Mouse (Mus musculus): ENCODE measurements at regions not wholly inside any gene's neighbourhood (a gene's known extent, or its start where the extent isn't known, plus 50 kb on each side); places are given as distances from the start of the nearest gene placed in this dataset.

DNA sequence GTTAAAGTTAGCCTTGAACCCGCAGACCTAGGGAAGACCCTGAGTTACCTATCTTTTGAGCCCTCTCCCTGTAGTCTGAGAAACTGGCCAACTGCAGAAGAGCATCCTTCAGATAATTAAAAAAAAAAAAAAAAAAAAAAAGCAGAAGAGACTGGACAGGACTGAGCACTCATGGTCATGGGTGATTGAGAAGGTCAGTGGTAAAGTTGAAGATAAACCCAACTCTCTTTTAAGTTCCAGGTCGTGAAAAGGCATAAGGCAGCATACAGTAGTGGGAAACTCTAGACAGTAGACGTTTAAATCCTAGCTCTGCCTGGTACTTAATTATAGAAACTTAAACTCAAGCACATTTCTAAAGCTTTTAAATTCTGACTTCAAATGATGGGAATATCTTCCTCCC lies 84.6 kb upstream of the Rreb1 start:
- Histone ChIP-seq H3K27ac (no peak overlapping the region), H3K36me3 (no peaks in the 10 kb centered on the region), H3K4me1 (replicated peaks) (no peaks in the 10 kb centered on the region), H3K4me3 (no peak overlapping the region), H3K9me3 (no peaks in the 10 kb centered on the region), H3K27me3 (ENCODE audit: insufficient read depth, poor library complexity, severe bottlenecking) (no peaks in the 10 kb centered on the region)
- WGBS, result 90% methylated on average over 3 of the region's 3 CpGs
- no peak for DNase-seq (ENCODE audit: low spot score)

GRCm38 (mm10) chr13:37704475-37704874 lies 73.7 kb upstream of the Rreb1 start:
- Histone ChIP-seq H3K27me3 (ENCODE audit: insufficient read depth, poor library complexity, severe bottlenecking) (no peaks in the 10 kb centered on the region), H3K27ac (no peak overlapping the region), H3K4me1 (replicated peaks) (peaks cover 7% of the 10 kb centered on the region), H3K4me3 (no peak overlapping the region), H3K36me3 (no peaks in the 10 kb centered on the region), H3K9me3 (no peaks in the 10 kb centered on the region)
- WGBS, result 85% methylated on average over 1 of the region's 1 CpGs
- no peak for DNase-seq (ENCODE audit: low spot score)

DNA sequence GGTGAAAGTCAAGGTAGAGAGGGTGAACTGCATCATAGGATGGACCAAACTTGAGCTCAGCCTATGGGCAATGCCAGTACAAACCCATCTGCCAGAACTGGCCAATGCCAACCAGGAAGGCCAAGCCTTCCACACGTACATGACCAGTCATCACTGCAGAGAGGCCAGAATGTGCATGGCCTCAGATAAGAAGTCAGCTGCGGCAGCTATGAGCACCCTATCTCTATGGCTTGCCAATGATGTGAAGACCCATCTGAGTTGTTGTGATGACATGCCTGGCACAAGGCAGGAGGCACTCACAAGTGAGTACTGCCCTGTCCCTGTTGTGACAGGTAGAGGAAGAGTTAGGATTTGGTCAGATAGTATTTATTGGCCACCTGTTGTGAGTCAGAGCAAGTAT lies 72.7 kb upstream of the Rreb1 start:
- H3K9me3 ChIP-seq, result no peaks in the 10 kb centered on the region
- WGBS, result 94% methylated on average over 2 of the region's 2 CpGs
- no peak overlapping the region for H3K4me3 ChIP-seq
- H3K27ac ChIP-seq, result no peak overlapping the region
- no peak for DNase-seq (ENCODE audit: low spot score)
- no peaks in the 10 kb centered on the region for H3K36me3 ChIP-seq
- H3K4me1 ChIP-seq (replicated peaks), result peaks cover 7% of the 10 kb centered on the region
- H3K27me3 ChIP-seq (ENCODE audit: insufficient read depth, poor library complexity, severe bottlenecking), result no peaks in the 10 kb centered on the region

DNA sequence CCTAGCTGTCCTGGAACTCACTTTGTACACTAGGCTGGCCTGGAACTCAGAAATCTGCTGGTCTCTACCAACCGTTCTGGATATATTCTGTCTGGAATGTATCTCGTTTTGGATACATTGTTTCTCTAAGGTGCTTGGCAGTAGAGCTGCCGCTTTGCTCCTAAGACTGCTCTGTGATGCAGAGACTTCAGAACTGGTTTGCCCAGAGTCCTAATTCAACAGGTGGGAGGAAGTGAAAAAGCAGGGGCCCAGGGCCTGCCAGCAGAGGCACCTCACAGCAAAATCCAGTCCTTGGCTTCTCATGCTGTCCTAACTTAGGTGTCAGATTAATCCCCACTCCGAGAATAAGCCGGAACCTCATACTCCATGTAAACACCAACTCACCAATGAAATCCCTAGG lies 67.3 kb upstream of the Rreb1 start:
- Histone ChIP-seq H3K9me3 (no peaks in the 10 kb centered on the region), H3K4me1 (replicated peaks) (peaks cover 7% of the 10 kb centered on the region; the same call in 1 of the 2 replicates), H3K27me3 (ENCODE audit: insufficient read depth, poor library complexity, severe bottlenecking) (no peaks in the 10 kb centered on the region), H3K27ac (no peak overlapping the region), H3K4me3 (no peak overlapping the region), H3K36me3 (no peaks in the 10 kb centered on the region)
- no peak for DNase-seq (ENCODE audit: low spot score)
- 88% methylated on average over 5 of the region's 5 CpGs for WGBS

DNA sequence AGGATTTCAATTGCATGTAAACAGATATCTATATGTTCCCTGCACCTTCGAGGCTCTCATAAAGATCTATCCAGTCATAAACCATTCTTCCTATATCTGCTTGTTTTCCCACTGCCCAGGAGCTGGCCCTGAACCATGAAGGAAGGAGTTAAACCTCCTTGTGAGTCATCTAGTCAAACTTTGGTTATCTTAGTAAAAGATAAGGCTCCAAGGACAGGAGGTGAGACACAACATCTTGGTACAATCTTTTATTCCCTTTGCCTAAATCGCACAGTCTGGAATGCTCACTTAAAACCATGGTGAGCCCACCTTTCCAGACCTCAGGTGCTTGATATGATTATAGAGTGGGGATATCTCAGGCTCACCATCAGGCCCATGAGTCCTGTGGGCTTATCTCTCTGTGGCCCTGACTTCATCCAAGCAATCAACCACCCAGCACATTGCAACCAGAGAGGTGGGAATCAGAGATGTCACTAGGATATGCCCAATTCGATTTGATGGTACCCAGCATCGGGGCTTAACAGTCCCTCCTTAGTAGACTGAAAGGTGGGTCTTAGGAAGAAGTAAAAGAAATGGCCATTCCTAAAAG lies 65.2 kb upstream of the Rreb1 start:
- Histone ChIP-seq H3K27ac (no peak overlapping the region), H3K9me3 (no peaks in the 10 kb centered on the region), H3K27me3 (ENCODE audit: insufficient read depth, poor library complexity, severe bottlenecking) (no peaks in the 10 kb centered on the region), H3K36me3 (no peaks in the 10 kb centered on the region), H3K4me1 (replicated peaks) (peaks cover 7% of the 10 kb centered on the region; the same call in 1 of the 2 replicates), H3K4me3 (no peak overlapping the region)
- whole genome bisulfite sequencing, result 84% methylated on average over 4 of the region's 4 CpGs
- no peak for DNase-seq (ENCODE audit: low spot score)

DNA sequence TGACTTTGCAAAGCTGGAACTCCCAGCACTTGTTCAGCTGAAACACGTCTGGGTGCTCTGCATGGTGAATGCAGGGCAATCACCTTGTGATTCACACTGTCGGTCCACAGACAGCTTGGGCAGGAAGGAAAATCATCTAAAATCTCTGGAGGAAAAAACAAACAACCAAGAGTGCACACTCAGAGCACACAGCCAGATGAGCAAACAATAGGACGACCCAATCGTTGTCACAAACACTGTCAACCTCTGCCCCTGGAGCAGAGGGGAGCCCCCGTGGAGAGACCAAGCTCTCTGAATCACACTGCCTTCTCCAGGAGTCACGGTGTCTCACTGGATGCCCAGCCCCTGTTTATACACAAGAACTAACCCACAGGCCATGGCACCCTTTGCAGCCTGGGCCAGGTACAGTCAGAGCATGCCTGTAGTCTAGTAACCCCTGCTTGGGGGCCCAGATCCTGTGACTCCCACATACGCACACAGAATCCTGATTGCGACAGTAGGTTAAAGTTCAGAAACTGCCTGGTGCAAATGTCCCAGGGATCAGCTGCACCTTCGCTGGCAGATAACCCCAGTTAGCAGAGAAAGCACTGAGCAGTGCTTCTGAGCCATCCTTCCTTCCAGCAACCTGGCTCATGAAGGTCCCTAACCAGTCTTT lies 63.0 kb upstream of the Rreb1 start:
- WGBS, result 42% methylated on average over 9 of the region's 9 CpGs
- Histone ChIP-seq H3K36me3 (no peaks in the 10 kb centered on the region), H3K27ac (no peak overlapping the region), H3K27me3 (ENCODE audit: insufficient read depth, poor library complexity, severe bottlenecking) (no peaks in the 10 kb centered on the region), H3K4me1 (replicated peaks) (peaks cover 7% of the 10 kb centered on the region; the same call in 1 of the 2 replicates), H3K9me3 (no peaks in the 10 kb centered on the region), H3K4me3 (no peak overlapping the region)
- no peak for DNase-seq (ENCODE audit: low spot score)

DNA sequence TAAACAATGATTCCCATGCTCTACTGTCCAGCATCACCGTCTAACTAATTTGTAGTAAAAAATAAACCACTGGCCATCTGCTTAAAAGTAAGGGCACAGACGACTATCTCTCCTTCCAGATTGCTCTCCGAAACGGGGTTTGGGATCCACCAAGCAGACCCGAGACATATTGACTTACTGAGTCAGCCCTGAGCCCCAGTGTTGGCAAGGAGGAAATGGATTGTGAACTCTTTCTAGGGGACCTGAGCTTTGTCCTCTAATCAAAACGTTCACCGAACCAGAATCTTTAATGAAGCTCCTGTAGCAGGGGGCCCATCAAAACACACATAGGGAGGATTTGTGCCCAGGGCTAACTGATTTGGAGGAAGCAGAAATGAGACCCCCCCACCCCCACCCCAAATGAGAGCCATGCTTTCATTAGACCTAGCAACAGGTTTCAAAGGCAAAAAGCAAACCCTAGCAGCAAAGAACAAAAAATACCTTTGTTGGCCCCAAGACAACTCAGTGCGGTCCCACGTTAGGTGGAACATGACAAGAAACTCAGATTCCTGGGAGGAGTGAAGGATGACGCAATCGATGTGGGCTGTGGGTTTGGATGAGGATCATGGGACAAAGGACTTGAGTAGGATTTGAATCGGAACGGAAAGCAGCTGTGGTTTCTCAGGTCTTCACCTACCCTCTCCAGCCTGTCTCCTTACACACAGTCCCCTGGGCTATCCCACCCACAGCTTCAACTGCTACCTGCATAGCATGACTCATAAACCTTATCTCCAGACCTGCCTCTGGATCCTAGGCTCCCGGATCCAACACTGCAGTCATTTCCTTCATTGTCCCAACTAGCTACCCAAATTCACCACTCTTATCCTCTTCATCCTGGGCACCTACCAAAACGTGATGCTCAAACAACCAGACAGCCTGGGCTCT lies 62.2 kb upstream of the Rreb1 start:
- Histone ChIP-seq H3K36me3 (no peaks in the 10 kb centered on the region), H3K9me3 (no peaks in the 10 kb centered on the region), H3K4me1 (replicated peaks) (peaks cover 7% of the 10 kb centered on the region; the same call in 1 of the 2 replicates), H3K27ac (no peak overlapping the region), H3K4me3 (no peak overlapping the region), H3K27me3 (ENCODE audit: insufficient read depth, poor library complexity, severe bottlenecking) (no peaks in the 10 kb centered on the region)
- WGBS, result 79% methylated on average over 15 of the region's 15 CpGs
- DNase-seq (ENCODE audit: low spot score), result no peak

GRCm38 (mm10) chr13:37717793-37718192 lies 60.4 kb upstream of the Rreb1 start:
- WGBS, result 91% methylated on average over 1 of the region's 1 CpGs
- H3K36me3 ChIP-seq, result no peaks in the 10 kb centered on the region
- H3K4me1 ChIP-seq (replicated peaks), result peaks cover 7% of the 10 kb centered on the region; the same call in 1 of the 2 replicates
- no peak overlapping the region for H3K4me3 ChIP-seq
- DNase-seq (ENCODE audit: low spot score), result no peak
- H3K9me3 ChIP-seq, result no peaks in the 10 kb centered on the region
- no peak overlapping the region for H3K27ac ChIP-seq
- no peaks in the 10 kb centered on the region for H3K27me3 ChIP-seq (ENCODE audit: insufficient read depth, poor library complexity, severe bottlenecking)

DNA sequence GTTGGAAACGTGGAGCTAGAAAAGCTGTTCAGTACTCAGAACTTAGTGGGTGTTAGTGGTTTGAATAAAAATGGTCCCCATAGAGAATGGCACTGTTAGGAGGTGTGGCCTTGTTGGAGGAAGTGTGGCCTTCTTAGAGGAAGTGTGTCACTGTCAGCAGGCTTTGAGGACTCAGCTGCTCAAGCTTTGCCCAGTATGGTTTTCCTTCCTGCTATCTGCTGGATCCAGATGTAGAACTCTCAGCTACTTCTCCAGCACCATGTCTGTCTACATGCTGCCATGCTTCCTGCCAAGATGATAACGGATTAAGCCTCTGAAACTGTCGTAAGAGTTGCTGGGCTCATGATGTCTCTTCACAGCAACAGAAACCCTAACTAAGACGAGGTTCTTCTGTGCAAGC lies 59.8 kb upstream of the Rreb1 start:
- no peaks in the 10 kb centered on the region for H3K36me3 ChIP-seq
- no peak for DNase-seq (ENCODE audit: low spot score)
- H3K9me3 ChIP-seq, result no peaks in the 10 kb centered on the region
- WGBS, result 86% methylated on average over 4 of the region's 4 CpGs
- H3K4me1 ChIP-seq (replicated peaks), result peaks cover 7% of the 10 kb centered on the region; the same call in 1 of the 2 replicates
- no peaks in the 10 kb centered on the region for H3K27me3 ChIP-seq (ENCODE audit: insufficient read depth, poor library complexity, severe bottlenecking)
- no peak overlapping the region for H3K4me3 ChIP-seq
- no peak overlapping the region for H3K27ac ChIP-seq

Data from hindbrain, embryonic 10.5 days (tissue).